Mouse (Mus musculus): ENCODE data around the gene Sf3b1. TPM values are rescaled to one million over a fixed set of nuclear protein-coding genes. Genes with fewer than 3 reads are reported as not detected.

The Sf3b1 gene
- polyA plus RNA-seq, 1 experiment from 2014 or later, result 395 TPM

- Histone ChIP-seq H3K36me3 (ENCODE audit: control insufficient read depth, insufficient read depth, low read length) (no peaks in the 10 kb centered on the region), H3K9ac (replicated peaks; ENCODE audit: low read length) (no peak overlapping the region), H3K27ac (replicated peaks; ENCODE audit: low read depth, low read length) (no peak overlapping the region), H3K4me1 (ENCODE audit: control insufficient read depth, insufficient read depth, low read length) (peaks cover 10% of the 10 kb centered on the region), H3K9me3 (ENCODE audit: control insufficient read depth, low read length) (no peaks in the 10 kb centered on the region), H3K27me3 (ENCODE audit: control insufficient read depth, insufficient read depth, low read length) (no peaks in the 10 kb centered on the region), H3K4me3 (replicated peaks; ENCODE audit: low read depth, low read length) (no peak overlapping the region), H3K4me2 (ENCODE audit: low read length) (no peak overlapping the region)
- no peak for DNase-seq
- 89% methylated on average over 5 of the region's 5 CpGs for WGBS
- no peak for ATAC-seq (ENCODE audit: low FRiP score, low TSS enrichment)
Observed at GRCm38 (mm10) chr1:55055322-55056115, 28.2 kb upstream of the Sf3b1 start.

GRCm38 (mm10) chr1:55053596-55053995, 26.3 kb upstream of the Sf3b1 start:
- no peak for ATAC-seq (ENCODE audit: low FRiP score, low TSS enrichment)
- H3K4me2 ChIP-seq (ENCODE audit: low read length), result peak overlapping the region; percentile 76
- peak overlapping the region; percentile 84 for H3K4me3 ChIP-seq (replicated peaks; ENCODE audit: low read depth, low read length)
- H3K9me3 ChIP-seq (ENCODE audit: control insufficient read depth, low read length), result no peaks in the 10 kb centered on the region
- 80% methylated on average over 4 of the region's 4 CpGs for WGBS
- H3K27me3 ChIP-seq (ENCODE audit: control insufficient read depth, insufficient read depth, low read length), result no peaks in the 10 kb centered on the region
- no peak overlapping the region for H3K27ac ChIP-seq (replicated peaks; ENCODE audit: low read depth, low read length)
- no peak overlapping the region for H3K9ac ChIP-seq (replicated peaks; ENCODE audit: low read length)
- H3K36me3 ChIP-seq (ENCODE audit: control insufficient read depth, insufficient read depth, low read length), result no peaks in the 10 kb centered on the region
- H3K4me1 ChIP-seq (ENCODE audit: control insufficient read depth, insufficient read depth, low read length), result peaks cover 10% of the 10 kb centered on the region
- no peak for DNase-seq

- peak overlapping the region; percentile 70 for H3K9ac ChIP-seq (replicated peaks; ENCODE audit: low read length)
- H3K27me3 ChIP-seq (ENCODE audit: control insufficient read depth, insufficient read depth, low read length), result no peaks in the 10 kb centered on the region
- no peaks in the 10 kb centered on the region for H3K9me3 ChIP-seq (ENCODE audit: control insufficient read depth, low read length)
- ATAC-seq (ENCODE audit: low FRiP score, low TSS enrichment) (no peak), DNase-seq (peak; percentile 72)
- WGBS, result under 1% methylated on average over 42 of the region's 42 CpGs
- H3K36me3 ChIP-seq (ENCODE audit: control insufficient read depth, insufficient read depth, low read length), result no peaks in the 10 kb centered on the region
- H3K4me2 ChIP-seq (ENCODE audit: low read length), result peak overlapping the region; percentile 76
- H3K4me3 ChIP-seq (replicated peaks; ENCODE audit: low read depth, low read length), result peak overlapping the region; percentile 84
- H3K4me1 ChIP-seq (ENCODE audit: control insufficient read depth, insufficient read depth, low read length), result peaks cover 10% of the 10 kb centered on the region
- H3K27ac ChIP-seq (replicated peaks; ENCODE audit: low read depth, low read length), result peak overlapping the region; percentile 77
Observed at GRCm38 (mm10) chr1:55053005-55053404, 25.7 kb upstream of the Sf3b1 start.

GRCm38 (mm10) chr1:55052355-55052953, 25.2 kb upstream of the Sf3b1 start, which contains the start of gene Coq10b:
TSS of gene Coq10b (plus strand) at chr1:55052770.
- Histone ChIP-seq H3K4me3 (replicated peaks; ENCODE audit: low read depth, low read length) (peak within 1 kb of the TSS; percentile 84), H3K27ac (replicated peaks; ENCODE audit: low read depth, low read length) (peak within 1 kb of the TSS; percentile 79), H3K36me3 (ENCODE audit: control insufficient read depth, insufficient read depth, low read length) (no peaks in the 10 kb centered on the region), H3K9me3 (ENCODE audit: control insufficient read depth, low read length) (no peaks in the 10 kb centered on the region), H3K4me2 (ENCODE audit: low read length) (peak within 1 kb of the TSS; percentile 86), H3K27me3 (ENCODE audit: control insufficient read depth, insufficient read depth, low read length) (no peaks in the 10 kb centered on the region), H3K9ac (replicated peaks; ENCODE audit: low read length) (peak within 1 kb of the TSS; percentile 70), H3K4me1 (ENCODE audit: control insufficient read depth, insufficient read depth, low read length) (peaks cover 10% of the 10 kb centered on the region)
- under 1% methylated on average over 46 of the region's 46 CpGs for WGBS
- ATAC-seq (ENCODE audit: low FRiP score, low TSS enrichment) (peak; percentile 100), DNase-seq (peak; percentile 99)

- Histone ChIP-seq H3K36me3 (ENCODE audit: control insufficient read depth, insufficient read depth, low read length) (no peaks in the 10 kb centered on the region), H3K9ac (replicated peaks; ENCODE audit: low read length) (peak overlapping the region; percentile 70; the same call in 1 of the 2 replicates), H3K4me3 (replicated peaks; ENCODE audit: low read depth, low read length) (peak overlapping the region; percentile 84), H3K9me3 (ENCODE audit: control insufficient read depth, low read length) (no peaks in the 10 kb centered on the region), H3K4me2 (ENCODE audit: low read length) (peak overlapping the region; percentile 86), H3K4me1 (ENCODE audit: control insufficient read depth, insufficient read depth, low read length) (peaks cover 10% of the 10 kb centered on the region), H3K27me3 (ENCODE audit: control insufficient read depth, insufficient read depth, low read length) (no peaks in the 10 kb centered on the region), H3K27ac (replicated peaks; ENCODE audit: low read depth, low read length) (no peak overlapping the region)
- ATAC-seq (ENCODE audit: low FRiP score, low TSS enrichment) (no peak), DNase-seq (no peak)
- WGBS, result 76% methylated on average over 3 of the region's 3 CpGs
Observed at GRCm38 (mm10) chr1:55051671-55052070, 24.4 kb upstream of the Sf3b1 start.

- H3K4me1 ChIP-seq (ENCODE audit: control insufficient read depth, insufficient read depth, low read length), result peaks cover 6% of the 10 kb centered on the region
- H3K27me3 ChIP-seq (ENCODE audit: control insufficient read depth, insufficient read depth, low read length), result no peaks in the 10 kb centered on the region
- DNase-seq, result no peak
- WGBS, result 70% methylated on average over 4 of the region's 4 CpGs
- ATAC-seq (ENCODE audit: low FRiP score, low TSS enrichment), result no peak
- H3K9ac ChIP-seq (replicated peaks; ENCODE audit: low read length), result no peak overlapping the region
- no peak overlapping the region for H3K27ac ChIP-seq (replicated peaks; ENCODE audit: low read depth, low read length)
- no peak overlapping the region for H3K4me3 ChIP-seq (replicated peaks; ENCODE audit: low read depth, low read length)
- no peaks in the 10 kb centered on the region for H3K36me3 ChIP-seq (ENCODE audit: control insufficient read depth, insufficient read depth, low read length)
- H3K9me3 ChIP-seq (ENCODE audit: control insufficient read depth, low read length), result no peaks in the 10 kb centered on the region
- H3K4me2 ChIP-seq (ENCODE audit: low read length), result no peak overlapping the region
Observed at GRCm38 (mm10) chr1:55048841-55049587, 21.7 kb upstream of the Sf3b1 start.

- no peak for ATAC-seq (ENCODE audit: low FRiP score, low TSS enrichment)
- DNase-seq, result no peak
- H3K4me2 ChIP-seq (ENCODE audit: low read length), result no peak overlapping the region
- no peaks in the 10 kb centered on the region for H3K27me3 ChIP-seq (ENCODE audit: control insufficient read depth, insufficient read depth, low read length)
- no peak overlapping the region for H3K4me3 ChIP-seq (replicated peaks; ENCODE audit: low read depth, low read length)
- H3K36me3 ChIP-seq (ENCODE audit: control insufficient read depth, insufficient read depth, low read length), result no peaks in the 10 kb centered on the region
- H3K4me1 ChIP-seq (ENCODE audit: control insufficient read depth, insufficient read depth, low read length), result no peaks in the 10 kb centered on the region
- WGBS, result 84% methylated on average over 3 of the region's 3 CpGs
- H3K27ac ChIP-seq (replicated peaks; ENCODE audit: low read depth, low read length), result no peak overlapping the region
- H3K9ac ChIP-seq (replicated peaks; ENCODE audit: low read length), result no peak overlapping the region
- H3K9me3 ChIP-seq (ENCODE audit: control insufficient read depth, low read length), result no peaks in the 10 kb centered on the region
Observed at GRCm38 (mm10) chr1:55043164-55043563, 15.9 kb upstream of the Sf3b1 start.

- DNase-seq, result no peak
- Histone ChIP-seq H3K27me3 (ENCODE audit: control insufficient read depth, insufficient read depth, low read length) (no peaks in the 10 kb centered on the region), H3K36me3 (ENCODE audit: control insufficient read depth, insufficient read depth, low read length) (no peaks in the 10 kb centered on the region), H3K4me2 (ENCODE audit: low read length) (no peak overlapping the region), H3K4me1 (ENCODE audit: control insufficient read depth, insufficient read depth, low read length) (no peaks in the 10 kb centered on the region), H3K27ac (replicated peaks; ENCODE audit: low read depth, low read length) (no peak overlapping the region), H3K4me3 (replicated peaks; ENCODE audit: low read depth, low read length) (no peak overlapping the region), H3K9ac (replicated peaks; ENCODE audit: low read length) (no peak overlapping the region), H3K9me3 (ENCODE audit: control insufficient read depth, low read length) (no peaks in the 10 kb centered on the region)
- ATAC-seq (ENCODE audit: low FRiP score, low TSS enrichment), result no peak
- WGBS, result 70% methylated on average over 1 of the region's 1 CpGs
Observed at GRCm38 (mm10) chr1:55042246-55042645, 15.0 kb upstream of the Sf3b1 start.
